In genomic region chr2:93572565-93572964, GRCm38 (mm10) we compare ENCODE assay signal across 14 mouse cellular contexts. TPM values are rescaled to one million over a fixed set of nuclear protein-coding genes. Genes with fewer than 3 reads are reported as not detected.
DNase-seq lines count a peak whose midpoint lies in the region; ATAC-seq and TF ChIP-seq lines count a peak whose summit lies in the region.
"Had no signal": no experiment of that assay in that cellular context is flagged by ENCODE, and none has a peak within 500 bp of the region (broad histone marks: within the 10 kb centered on the region; RNA-seq: fewer than 3 reads in every experiment).

No protein-coding gene starts in this region.

- no peaks in the 10 kb centered on the region for H3K27me3 ChIP-seq in hindbrain, embryonic 10.5 days (ENCODE audit: insufficient read depth, poor library complexity, severe bottlenecking)
- no peaks in the 10 kb centered on the region for H3K27me3 ChIP-seq in hindbrain, embryonic 14.5 days (ENCODE audit: control insufficient read depth, insufficient read depth, low read length)
- H3K27me3 ChIP-seq in stomach, embryonic 16.5 days (ENCODE audit: control insufficient read depth, insufficient read depth, low read length), result no peaks in the 10 kb centered on the region
- no peaks in the 10 kb centered on the region for H3K27me3 ChIP-seq in stomach, postnatal 0 days (ENCODE audit: control insufficient read depth, insufficient read depth, low read length)
- H3K27me3 ChIP-seq in embryonic facial prominence, embryonic 14.5 days (replicated peaks; ENCODE audit: control insufficient read depth, insufficient read depth, low read length), result no peaks in the 10 kb centered on the region

- H3K27ac ChIP-seq in hindbrain, embryonic 10.5 days, result 0 out of 2 replicates have a peak overlapping the region, but pooled peaks have one; percentile 29
- H3K27ac ChIP-seq in hindbrain, embryonic 14.5 days, result no peak overlapping the region
- no peak overlapping the region for H3K27ac ChIP-seq in stomach, embryonic 16.5 days (ENCODE audit: low read length)
- H3K27ac ChIP-seq in stomach, postnatal 0 days (replicated peaks), result no peak overlapping the region
- no peak overlapping the region for H3K27ac ChIP-seq in embryonic facial prominence, embryonic 14.5 days (replicated peaks; ENCODE audit: low read depth, low read length)
- H3K27ac ChIP-seq: limb, embryonic 13.5 days had no signal

- peaks cover 14% of the 10 kb centered on the region for H3K4me1 ChIP-seq in hindbrain, embryonic 10.5 days (replicated peaks)
- no peaks in the 10 kb centered on the region for H3K4me1 ChIP-seq in hindbrain, embryonic 14.5 days (replicated peaks; ENCODE audit: control insufficient read depth, insufficient read depth, low read length)
- no peaks in the 10 kb centered on the region for H3K4me1 ChIP-seq in stomach, embryonic 16.5 days (ENCODE audit: control insufficient read depth, insufficient read depth, low read length)
- no peaks in the 10 kb centered on the region for H3K4me1 ChIP-seq in stomach, postnatal 0 days (replicated peaks; ENCODE audit: control insufficient read depth, insufficient read depth)
- peaks cover 4% of the 10 kb centered on the region; the same call in 1 of the 2 replicates for H3K4me1 ChIP-seq in embryonic facial prominence, embryonic 14.5 days (ENCODE audit: control insufficient read depth, insufficient read depth, low read length)

- H3K9me3 ChIP-seq in hindbrain, embryonic 10.5 days, result no peaks in the 10 kb centered on the region
- no peaks in the 10 kb centered on the region for H3K9me3 ChIP-seq in hindbrain, embryonic 14.5 days (ENCODE audit: control insufficient read depth, low read length)
- H3K9me3 ChIP-seq in stomach, embryonic 16.5 days (replicated peaks; ENCODE audit: control insufficient read depth, low read length), result no peaks in the 10 kb centered on the region
- H3K9me3 ChIP-seq in stomach, postnatal 0 days (ENCODE audit: control insufficient read depth, low read length), result no peaks in the 10 kb centered on the region
- H3K9me3 ChIP-seq in embryonic facial prominence, embryonic 14.5 days (ENCODE audit: control insufficient read depth, low read length), result no peaks in the 10 kb centered on the region
- H3K9me3 ChIP-seq: limb, embryonic 13.5 days had no signal

- no peak for ATAC-seq in hindbrain, embryonic 14.5 days (ENCODE audit: low FRiP score)
- peak; percentile 47; the same call in 1 of the 2 replicates for ATAC-seq in stomach, embryonic 16.5 days (ENCODE audit: insufficient read depth, low FRiP score)
- no peak for ATAC-seq in stomach, postnatal 0 days (ENCODE audit: low FRiP score, low TSS enrichment)
- peak; percentile 30; the same call in 1 of the 2 replicates for ATAC-seq in embryonic facial prominence, embryonic 14.5 days (ENCODE audit: low read depth)

- TF ChIP-seq CTCF in stomach, postnatal 0 days (IDR thresholded peaks at IDR 0.05; ENCODE audit: low read depth), result no peak

- H3K36me3 ChIP-seq in hindbrain, embryonic 10.5 days, result no peaks in the 10 kb centered on the region
- H3K36me3 ChIP-seq in hindbrain, embryonic 14.5 days (replicated peaks; ENCODE audit: control insufficient read depth, insufficient read depth), result no peaks in the 10 kb centered on the region
- H3K36me3 ChIP-seq in stomach, embryonic 16.5 days (ENCODE audit: control insufficient read depth, insufficient read depth, low read length), result no peaks in the 10 kb centered on the region
- no peaks in the 10 kb centered on the region for H3K36me3 ChIP-seq in stomach, postnatal 0 days (ENCODE audit: control insufficient read depth, insufficient read depth, low read length)
- H3K36me3 ChIP-seq in embryonic facial prominence, embryonic 14.5 days (ENCODE audit: control insufficient read depth, insufficient read depth, low read length), result no peaks in the 10 kb centered on the region
- H3K36me3 ChIP-seq: limb, embryonic 13.5 days had no signal

- H3K4me3 ChIP-seq in hindbrain, embryonic 10.5 days, result no peak overlapping the region
- H3K4me3 ChIP-seq in hindbrain, embryonic 14.5 days (replicated peaks; ENCODE audit: low read length), result no peak overlapping the region
- no peak overlapping the region for H3K4me3 ChIP-seq in stomach, embryonic 16.5 days (replicated peaks; ENCODE audit: low read length)
- no peak overlapping the region for H3K4me3 ChIP-seq in stomach, postnatal 0 days (ENCODE audit: low read depth, low read length)
- no peak overlapping the region for H3K4me3 ChIP-seq in embryonic facial prominence, embryonic 14.5 days (ENCODE audit: low read depth, low read length)
- H3K4me3 ChIP-seq: limb, embryonic 13.5 days had no signal

- no peak overlapping the region for H3K4me2 ChIP-seq in hindbrain, embryonic 14.5 days (replicated peaks)
- H3K4me2 ChIP-seq in stomach, embryonic 16.5 days (ENCODE audit: low read depth, low read length), result no peak overlapping the region
- H3K4me2 ChIP-seq in stomach, postnatal 0 days (replicated peaks; ENCODE audit: low read depth), result no peak overlapping the region
- no peak overlapping the region for H3K4me2 ChIP-seq in embryonic facial prominence, embryonic 14.5 days (ENCODE audit: low read depth, low read length)
- H3K4me2 ChIP-seq: limb, embryonic 13.5 days had no signal

- WGBS in hindbrain, embryonic 10.5 days, result 66% methylated on average over 5 of the region's 5 CpGs
- 77% methylated on average over 5 of the region's 5 CpGs for WGBS in hindbrain, embryonic 14.5 days
- 58% methylated on average over 5 of the region's 5 CpGs for WGBS in stomach, embryonic 16.5 days
- 58% methylated on average over 5 of the region's 5 CpGs for WGBS in stomach, postnatal 0 days
- 48% methylated on average over 4 of the region's 5 CpGs for WGBS in embryonic facial prominence, embryonic 14.5 days

- no peak for TF ChIP-seq EP300 in stomach, postnatal 0 days (optimal IDR thresholded peaks at IDR 0.05)

- H3K9ac ChIP-seq in hindbrain, embryonic 14.5 days, result no peak overlapping the region
- no peak overlapping the region for H3K9ac ChIP-seq in stomach, embryonic 16.5 days (ENCODE audit: low read length)
- H3K9ac ChIP-seq in stomach, postnatal 0 days (ENCODE audit: low read length), result no peak overlapping the region
- no peak overlapping the region for H3K9ac ChIP-seq in embryonic facial prominence, embryonic 14.5 days (ENCODE audit: low read depth, low read length)
- H3K9ac ChIP-seq: limb, embryonic 13.5 days had no signal

- no peak for DNase-seq in hindbrain, embryonic 10.5 days (ENCODE audit: low spot score)
- DNase-seq in hindbrain, embryonic 14.5 days (ENCODE audit: low spot score), result no peak
- no peak for DNase-seq in stomach, postnatal 0 days (ENCODE audit: low spot score)
- peak; percentile 66 for DNase-seq in embryonic facial prominence, embryonic 14.5 days (ENCODE audit: low spot score)
- peak; percentile 5 for DNase-seq in lung, postnatal 25 days (ENCODE audit: low spot score)
- no peak for DNase-seq in cerebellum, postnatal 36 days
- DNase-seq in heart, postnatal 4 days, result no peak
- DNase-seq: kidney, adult 11 months had no signal

RNA-seq across cellular contexts. Expression of gene Gm10803, which starts 12.2 kb away (rescaled TPM):
- not detected in 2 replicates for polyA plus RNA-seq in hindbrain, embryonic 10.5 days (2016; fragmentation: Nextera tagmentation; extraction: Ambion mirVana)
- polyA plus RNA-seq in hindbrain, embryonic 14.5 days (2014; fragmentation: Nextera tagmentation; extraction: Ambion mirVana), result not detected in 2 replicates
- not detected in 2 replicates for polyA plus RNA-seq in stomach, embryonic 16.5 days (2015; fragmentation: Nextera tagmentation; extraction: Ambion mirVana)
- polyA plus RNA-seq in stomach, postnatal 0 days (2015; fragmentation: Nextera tagmentation; extraction: Ambion mirVana), result not detected in 2 replicates
- polyA plus RNA-seq in embryonic facial prominence, embryonic 14.5 days (2014; fragmentation: Nextera tagmentation; extraction: Ambion mirVana), result not detected in 2 replicates
- not detected for total RNA-seq in heart, postnatal 4 days (2021)
- total RNA-seq: CH12.LX; hematopoietic stem cell, adult 5-6 weeks had no signal
- polyA plus RNA-seq: large intestine, adult 2 months; limb, embryonic 13.5 days; small intestine, adult 2 months had no signal

Comparison
In these comparisons a context has a peak if more than half of its experiments do, and no peak if none do; other contexts are left out.
1. ATAC-seq: peak in stomach, embryonic 16.5 days (single experiment) and embryonic facial prominence, embryonic 14.5 days (single experiment); none in hindbrain, embryonic 14.5 days (single experiment) and stomach, postnatal 0 days (single experiment).
2. DNase-seq: peak in embryonic facial prominence, embryonic 14.5 days (single experiment) and lung, postnatal 25 days (single experiment); none in hindbrain, embryonic 10.5 days (single experiment), hindbrain, embryonic 14.5 days (single experiment), stomach, postnatal 0 days (single experiment), cerebellum, postnatal 36 days (0 of 2) and heart, postnatal 4 days (single experiment).